Mouse (Mus musculus) kidney, adult 9 months (tissue): ENCODE data around the gene Crb3.

Experiments used
- DNase-seq: peaks from one replicate; pipeline ENCODE4 v3.0.0; 2022

The Crb3 gene

DNA sequence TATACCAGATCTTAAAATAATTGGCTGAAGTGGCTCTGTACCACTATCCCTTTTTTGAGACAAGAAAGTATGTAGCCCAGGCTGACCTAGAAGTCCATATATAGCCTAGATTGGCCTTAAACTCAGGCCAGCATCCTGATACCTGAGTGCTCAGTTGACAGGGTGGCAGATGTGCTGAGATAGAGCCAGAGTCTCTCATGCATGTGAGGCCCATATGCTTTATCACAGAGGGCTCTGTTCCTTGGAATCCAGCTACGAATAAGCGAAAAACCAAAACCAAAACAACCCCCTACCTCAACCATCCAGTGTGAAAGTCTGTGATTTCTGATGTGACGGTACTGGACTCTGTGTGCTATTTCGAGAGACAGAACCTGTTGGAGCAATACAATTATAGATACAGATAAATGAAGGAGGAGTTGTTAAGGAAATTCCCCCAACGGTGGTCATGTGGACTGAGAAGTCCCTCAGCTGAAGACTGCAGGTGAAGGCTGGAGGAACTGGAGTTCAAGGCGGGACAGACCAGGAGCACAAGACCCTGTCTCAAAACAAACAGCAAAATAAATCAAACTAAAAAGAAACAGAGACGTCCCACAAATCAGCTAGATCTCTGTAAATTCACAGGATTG lies 49.2 kb downstream of the Crb3 start:
- no peak for DNase-seq

GRCm38 (mm10) chr17:57108666-57109171 lies 49.8 kb downstream of the Crb3 start:
- no peak for DNase-seq

- no peak for DNase-seq
Observed at GRCm38 (mm10) chr17:57110005-57110404, 51.1 kb downstream of the Crb3 start.

DNA sequence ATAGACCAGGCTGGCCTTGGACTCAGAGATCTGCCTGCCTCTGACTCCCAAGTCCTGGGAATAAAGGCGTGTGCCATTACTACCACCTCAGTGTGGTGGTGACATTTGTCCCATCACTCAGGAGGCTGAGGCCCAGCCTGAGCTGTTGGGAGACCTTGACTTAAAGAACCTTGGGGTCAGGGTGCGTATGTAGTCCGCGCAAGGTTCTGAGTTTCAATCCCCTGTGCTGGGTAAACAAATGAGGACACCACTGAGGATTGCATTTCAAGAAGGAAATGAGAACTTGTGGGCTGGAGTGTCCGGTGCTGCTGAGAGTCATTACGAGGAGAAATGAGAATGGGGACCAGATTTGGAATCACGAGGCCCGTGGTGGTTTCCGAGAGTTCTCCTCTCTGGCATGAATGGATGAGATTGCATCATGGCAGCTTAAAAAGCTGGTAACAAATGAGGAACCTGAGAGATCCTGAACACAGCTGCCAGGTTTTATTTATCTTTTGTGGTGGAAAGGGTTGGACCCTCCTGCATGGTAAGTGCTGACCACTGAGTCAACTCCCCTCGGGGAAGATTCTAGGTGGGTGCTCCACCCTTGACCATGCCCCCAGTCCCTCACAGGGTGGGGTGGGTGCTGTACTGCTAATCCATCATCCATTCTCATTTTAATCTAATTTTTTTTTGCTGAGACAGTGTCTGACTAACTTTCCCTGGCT lies 54.0 kb downstream of the Crb3 start:
- DNase-seq: no peak
